Mouse (Mus musculus): ENCODE measurements around the gene Ldb2. TPM values are rescaled to one million over a fixed set of nuclear protein-coding genes. Genes with fewer than 3 reads are reported as not detected.
A peak's percentile ranks its signal among the peaks of the same experiment; 100 is the strongest.

Ldb2 gene
- polyA plus RNA-seq, 1 experiment from 2014 or later: 68.9 TPM

DNA sequence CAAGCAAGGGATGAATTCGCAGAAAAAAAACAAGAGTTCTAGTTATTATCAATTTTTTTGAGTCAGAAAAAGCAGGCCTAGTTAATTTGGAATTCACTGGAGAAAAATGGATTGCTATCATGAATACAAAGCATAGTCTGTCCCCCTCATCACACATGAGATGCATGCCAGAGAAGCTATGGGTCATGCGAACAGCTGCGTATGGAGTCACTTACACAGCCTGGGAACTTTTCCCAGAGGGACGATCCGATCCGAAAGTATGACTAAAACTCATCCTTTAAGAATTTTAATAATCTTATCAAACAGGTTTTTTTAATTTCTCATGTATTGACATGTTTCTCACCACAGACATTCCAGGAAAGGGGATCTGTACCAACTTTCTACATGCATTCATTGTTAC lies 163.9 kb downstream of the Ldb2 start:
- Histone ChIP-seq H3K36me3 (no peaks in the 10 kb centered on the region), H3K9ac (replicated peaks) (no peak overlapping the region), H3K4me2 (no peak overlapping the region), H3K4me3 (replicated peaks) (no peak overlapping the region), H3K27me3 (replicated peaks) (no peaks in the 10 kb centered on the region), H3K27ac (replicated peaks) (no peak overlapping the region), H3K4me1 (0 out of 2 replicates have a peak, but pooled peaks cover 3% of the 10 kb centered on the region), H3K9me3 (replicated peaks) (no peaks in the 10 kb centered on the region)
- 87% methylated on average over 6 of the region's 6 CpGs for WGBS
- no peak for ATAC-seq (ENCODE audit: low FRiP score)

DNA sequence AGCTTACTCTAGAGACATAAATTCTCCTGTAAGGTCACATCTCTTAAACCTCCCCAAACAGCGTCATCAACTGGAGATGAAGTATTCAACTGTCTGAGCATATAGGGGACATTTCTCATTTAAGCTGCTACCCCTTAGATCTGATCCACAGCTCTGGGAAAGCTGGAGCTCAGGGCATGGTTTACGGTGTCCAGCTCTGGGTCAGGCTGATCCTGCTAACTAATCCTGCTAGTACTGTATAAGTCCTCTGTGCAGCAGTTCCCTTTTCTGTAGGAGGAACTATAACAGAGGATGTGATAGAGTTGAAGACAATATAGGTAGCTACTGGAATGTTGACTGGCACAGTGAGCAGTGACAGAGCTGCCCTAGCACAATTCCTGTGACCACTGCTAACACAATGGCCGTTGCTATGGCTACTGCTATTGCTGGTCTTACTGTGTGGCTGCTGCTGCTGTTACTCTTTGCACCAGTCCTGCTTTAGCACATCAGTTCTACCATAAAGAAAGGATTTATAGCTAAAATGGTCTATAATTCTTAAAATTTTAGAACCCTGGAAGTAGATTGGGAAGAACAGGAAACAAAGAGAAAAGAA lies 170.3 kb downstream of the Ldb2 start:
- no peak overlapping the region for H3K9ac ChIP-seq (replicated peaks)
- no peak overlapping the region for H3K4me2 ChIP-seq
- peak overlapping the region; percentile 63 for H3K27ac ChIP-seq (replicated peaks)
- peak; percentile 67 for ATAC-seq (ENCODE audit: low FRiP score)
- no peaks in the 10 kb centered on the region for H3K36me3 ChIP-seq
- no peaks in the 10 kb centered on the region for H3K9me3 ChIP-seq (replicated peaks)
- no peaks in the 10 kb centered on the region for H3K27me3 ChIP-seq (replicated peaks)
- peaks cover 12% of the 10 kb centered on the region for H3K4me1 ChIP-seq
- H3K4me3 ChIP-seq (replicated peaks): no peak overlapping the region
- 58% methylated on average over 3 of the region's 3 CpGs for WGBS

DNA sequence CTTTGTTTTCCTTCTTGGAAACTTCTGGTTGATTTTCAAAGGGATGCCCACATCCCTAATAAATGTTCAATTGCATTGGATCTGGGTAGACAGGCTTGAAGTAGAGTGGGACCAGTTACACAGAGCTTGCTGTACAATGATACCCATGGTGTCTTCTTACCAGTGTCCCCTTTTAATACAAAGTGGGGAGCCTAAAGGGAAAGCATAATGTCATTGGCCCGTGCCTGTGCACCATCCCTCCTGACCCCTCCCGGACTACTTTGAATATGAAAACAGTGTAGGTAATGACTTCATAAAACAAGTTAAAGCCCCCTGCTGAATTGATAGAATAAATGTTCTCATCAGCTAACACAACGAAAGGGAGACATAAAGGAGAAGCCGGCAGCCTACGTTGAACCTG lies 172.0 kb downstream of the Ldb2 start:
- peak overlapping the region; percentile 33; the same call in 1 of the 2 replicates for H3K27ac ChIP-seq (replicated peaks)
- ATAC-seq (ENCODE audit: low FRiP score): peak; percentile 76

DNA sequence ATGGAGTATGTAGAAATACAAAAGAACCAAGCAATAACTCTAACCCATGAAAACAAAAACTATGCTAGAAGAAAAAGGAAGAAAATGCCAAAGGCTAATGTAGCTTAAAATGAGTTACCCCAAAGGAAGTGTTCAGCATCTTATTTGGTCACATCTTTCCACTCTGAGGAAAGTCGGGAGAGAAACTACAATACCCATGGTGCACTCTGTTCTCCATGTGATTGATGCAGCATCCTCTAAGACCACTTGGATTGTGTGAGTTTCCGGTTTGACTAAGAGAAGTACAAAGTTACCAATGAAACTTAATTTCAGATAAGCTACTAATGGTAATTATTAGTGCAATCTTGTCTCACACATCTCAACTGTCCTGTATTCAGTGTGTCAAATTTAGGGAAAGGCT lies 172.6 kb downstream of the Ldb2 start:
- no peak for ATAC-seq (ENCODE audit: low FRiP score)
- Histone ChIP-seq H3K36me3 (no peaks in the 10 kb centered on the region), H3K4me1 (peaks cover 9% of the 10 kb centered on the region), H3K9me3 (replicated peaks) (no peaks in the 10 kb centered on the region), H3K27me3 (replicated peaks) (no peaks in the 10 kb centered on the region), H3K27ac (replicated peaks) (0 out of 2 replicates have a peak overlapping the region, but pooled peaks have one; percentile 33), H3K4me3 (replicated peaks) (no peak overlapping the region), H3K4me2 (no peak overlapping the region), H3K9ac (replicated peaks) (no peak overlapping the region)
- WGBS: 87% methylated on average over 2 of the region's 2 CpGs

More for the DNA sequence above, 172.0 kb downstream of the Ldb2 start:
- Histone ChIP-seq H3K4me3 (replicated peaks) (no peak overlapping the region), H3K4me2 (no peak overlapping the region), H3K36me3 (no peaks in the 10 kb centered on the region), H3K4me1 (peaks cover 9% of the 10 kb centered on the region), H3K9ac (replicated peaks) (no peak overlapping the region), H3K27me3 (replicated peaks) (no peaks in the 10 kb centered on the region), H3K9me3 (replicated peaks) (no peaks in the 10 kb centered on the region)
- WGBS: 22% methylated on average over 5 of the region's 5 CpGs

DNA sequence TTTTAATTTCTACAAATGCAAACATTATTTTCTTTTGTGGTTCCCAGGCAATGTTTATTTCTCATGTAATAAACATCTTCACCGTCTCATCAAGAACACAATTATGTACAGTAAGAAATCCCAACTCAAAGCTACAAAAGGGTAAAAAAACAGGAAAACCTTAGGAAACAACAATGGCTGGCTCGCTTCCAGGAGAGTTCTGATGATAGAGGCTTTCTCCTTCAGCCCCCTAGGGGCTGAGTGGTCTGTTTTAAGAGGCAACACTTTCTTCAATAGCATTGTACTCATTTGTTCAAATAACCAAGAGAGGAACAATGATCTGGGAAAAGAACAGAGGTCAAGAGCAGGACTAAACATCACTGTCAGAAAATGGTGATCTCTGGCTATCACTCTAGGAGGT lies 173.4 kb downstream of the Ldb2 start:
- no peak for ATAC-seq (ENCODE audit: low FRiP score)
- Histone ChIP-seq H3K4me3 (replicated peaks) (no peak overlapping the region), H3K27me3 (replicated peaks) (no peaks in the 10 kb centered on the region), H3K36me3 (no peaks in the 10 kb centered on the region), H3K9me3 (replicated peaks) (no peaks in the 10 kb centered on the region), H3K27ac (replicated peaks) (peak overlapping the region; percentile 43; the same call in 1 of the 2 replicates), H3K4me2 (no peak overlapping the region), H3K4me1 (peaks cover 9% of the 10 kb centered on the region), H3K9ac (replicated peaks) (no peak overlapping the region)
- WGBS: 61% methylated on average over 2 of the region's 2 CpGs

DNA sequence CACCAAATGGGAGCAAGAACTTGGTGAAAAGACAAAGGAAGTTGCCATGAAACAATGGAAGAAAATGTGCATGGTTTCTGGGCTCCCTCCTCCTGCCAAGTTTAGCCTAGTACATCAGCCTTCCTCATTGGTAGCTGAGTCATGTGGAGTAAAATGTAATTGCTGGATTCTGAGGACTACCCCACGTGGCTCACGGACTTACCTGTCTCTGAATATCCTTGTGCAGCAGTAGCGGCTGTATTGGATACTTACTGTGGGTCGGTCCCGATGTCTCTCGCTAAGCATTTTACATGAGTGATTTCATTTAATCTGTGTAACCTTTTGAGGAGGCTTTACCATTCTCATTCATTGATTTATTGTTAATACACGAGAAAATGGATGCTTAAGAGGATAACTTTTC lies 183.8 kb downstream of the Ldb2 start:
- Histone ChIP-seq H3K9ac (replicated peaks) (no peak overlapping the region), H3K4me3 (replicated peaks) (no peak overlapping the region), H3K9me3 (replicated peaks) (no peaks in the 10 kb centered on the region), H3K4me1 (peaks cover 11% of the 10 kb centered on the region; the same call in 1 of the 2 replicates), H3K36me3 (no peaks in the 10 kb centered on the region), H3K27ac (replicated peaks) (no peak overlapping the region), H3K4me2 (no peak overlapping the region), H3K27me3 (replicated peaks) (no peaks in the 10 kb centered on the region)
- no peak for ATAC-seq (ENCODE audit: low FRiP score)
- 86% methylated on average over 7 of the region's 7 CpGs for WGBS

DNA sequence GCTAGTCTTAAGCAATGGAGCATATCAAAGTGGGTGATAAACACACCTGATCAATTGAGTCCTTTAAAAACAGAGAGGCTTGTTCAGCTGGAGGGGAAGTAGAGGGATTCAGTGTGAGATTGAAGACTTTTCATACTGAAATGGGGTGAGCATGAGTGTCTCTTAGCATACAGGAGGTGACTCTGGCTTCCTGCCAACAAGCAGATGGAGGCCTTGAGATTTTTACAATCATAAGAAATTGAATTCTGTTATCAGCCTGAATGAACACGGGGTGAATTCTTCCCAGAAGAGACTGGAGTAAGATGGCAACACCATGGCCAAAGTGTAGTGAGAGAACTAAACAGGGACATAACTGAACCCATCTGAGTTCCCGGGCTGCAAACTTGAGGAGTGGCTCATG lies 190.6 kb downstream of the Ldb2 start:
- WGBS: 61% methylated on average over 2 of the region's 2 CpGs
- H3K9me3 ChIP-seq (replicated peaks): no peaks in the 10 kb centered on the region
- H3K4me3 ChIP-seq (replicated peaks): no peak overlapping the region
- H3K36me3 ChIP-seq: no peaks in the 10 kb centered on the region
- no peak overlapping the region for H3K4me2 ChIP-seq
- no peak overlapping the region for H3K9ac ChIP-seq (replicated peaks)
- H3K4me1 ChIP-seq: 0 out of 2 replicates have a peak, but pooled peaks cover 2% of the 10 kb centered on the region
- H3K27ac ChIP-seq (replicated peaks): no peak overlapping the region
- H3K27me3 ChIP-seq (replicated peaks): no peaks in the 10 kb centered on the region
- ATAC-seq (ENCODE audit: low FRiP score): no peak

DNA sequence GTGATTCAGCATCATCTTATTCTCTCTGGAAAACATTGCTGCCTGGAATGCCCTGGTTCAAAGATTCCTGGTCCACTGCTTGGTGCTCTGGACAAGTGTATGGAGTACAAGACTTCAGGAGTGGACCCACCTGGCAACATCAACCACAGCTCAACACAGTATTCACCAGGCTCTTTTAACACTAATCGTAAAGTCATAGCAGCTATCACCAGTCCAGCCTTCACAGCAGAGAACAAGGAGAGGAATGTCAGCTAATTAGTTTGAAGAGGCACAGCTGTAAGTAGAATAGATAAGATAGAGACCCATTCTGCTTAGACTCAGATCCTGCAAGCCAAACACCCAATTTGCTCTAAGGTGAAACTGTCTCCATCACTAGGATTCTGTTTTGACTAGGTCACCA lies 198.1 kb downstream of the Ldb2 start:
- no peak overlapping the region for H3K27ac ChIP-seq (replicated peaks)
- H3K4me3 ChIP-seq (replicated peaks): no peak overlapping the region
- no peak overlapping the region for H3K9ac ChIP-seq (replicated peaks)
- H3K9me3 ChIP-seq (replicated peaks): no peaks in the 10 kb centered on the region
- no peak for ATAC-seq (ENCODE audit: low FRiP score)
- no peaks in the 10 kb centered on the region for H3K4me1 ChIP-seq
- no peaks in the 10 kb centered on the region for H3K27me3 ChIP-seq (replicated peaks)
- 74% methylated on average over 1 of the region's 1 CpGs for WGBS
- H3K36me3 ChIP-seq: no peaks in the 10 kb centered on the region
- H3K4me2 ChIP-seq: no peak overlapping the region

DNA sequence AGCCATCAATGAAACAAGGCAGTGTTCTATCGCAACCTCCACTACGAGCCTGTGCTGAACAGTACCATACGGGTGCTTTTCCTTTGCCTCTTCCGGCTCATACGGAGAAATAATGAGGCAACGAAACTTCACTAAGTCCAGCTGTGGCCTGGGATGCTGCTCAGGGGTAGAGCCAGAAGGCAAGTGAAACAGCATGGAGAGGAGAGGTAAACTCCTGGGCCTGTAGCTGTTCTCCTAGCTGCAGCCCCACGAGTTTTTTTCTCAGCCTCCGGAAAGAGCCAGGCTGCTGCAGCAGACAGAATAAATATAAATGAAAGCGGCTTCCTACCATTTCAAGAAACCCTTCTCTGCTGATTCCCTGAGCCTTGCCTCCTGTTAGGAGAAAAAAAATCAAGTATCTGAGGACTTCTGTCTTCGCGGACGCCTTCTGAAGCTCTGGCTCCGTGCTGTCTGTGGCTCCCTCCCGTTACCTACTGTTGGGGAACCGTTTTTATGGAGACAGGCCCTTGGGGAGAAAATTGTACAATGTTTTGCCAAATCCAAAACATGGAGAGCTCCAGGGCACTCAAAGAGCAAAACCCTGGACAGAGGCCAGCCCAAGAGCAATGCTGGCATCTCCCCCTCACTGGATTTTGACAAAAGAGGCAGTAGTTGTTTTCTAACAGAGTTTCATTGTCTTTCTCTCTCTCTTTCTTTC lies 205.8 kb downstream of the Ldb2 start:
- Histone ChIP-seq H3K27me3 (replicated peaks) (no peaks in the 10 kb centered on the region), H3K9ac (replicated peaks) (0 out of 2 replicates have a peak overlapping the region, but pooled peaks have one; percentile 23), H3K36me3 (no peaks in the 10 kb centered on the region), H3K27ac (replicated peaks) (peak overlapping the region; percentile 62), H3K4me2 (peak overlapping the region; percentile 11; the same call in 1 of the 2 replicates), H3K9me3 (replicated peaks) (no peaks in the 10 kb centered on the region), H3K4me3 (replicated peaks) (no peak overlapping the region), H3K4me1 (peaks cover 10% of the 10 kb centered on the region)
- 65% methylated on average over 15 of the region's 15 CpGs for WGBS
- ATAC-seq (ENCODE audit: low FRiP score): 0 out of 2 replicates have a peak, but pooled peaks have one; percentile 42

DNA sequence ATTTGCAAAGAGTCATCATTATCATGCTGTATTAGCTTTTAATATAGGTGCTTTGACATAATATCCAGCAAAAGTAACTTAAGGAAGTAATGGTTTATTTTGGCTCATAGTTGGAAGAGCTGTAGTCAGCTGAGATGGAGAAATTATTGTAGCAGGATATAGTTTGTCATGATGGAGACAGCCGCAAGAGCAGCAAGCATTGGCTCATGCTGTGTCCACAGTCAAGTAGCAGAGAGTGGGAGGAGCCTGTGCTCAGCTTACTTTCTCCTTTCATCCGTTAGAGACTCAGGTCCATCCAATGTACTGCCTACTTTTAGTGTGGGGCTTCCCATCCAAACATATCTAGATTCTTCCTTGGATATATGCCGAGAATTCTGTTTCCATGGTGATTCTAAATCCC lies 208.7 kb downstream of the Ldb2 start:
- 81% methylated on average over 3 of the region's 3 CpGs for WGBS
- Histone ChIP-seq H3K9me3 (replicated peaks) (no peaks in the 10 kb centered on the region), H3K27me3 (replicated peaks) (no peaks in the 10 kb centered on the region), H3K4me1 (peaks cover 10% of the 10 kb centered on the region), H3K27ac (replicated peaks) (no peak overlapping the region), H3K4me2 (no peak overlapping the region), H3K4me3 (replicated peaks) (no peak overlapping the region), H3K9ac (replicated peaks) (no peak overlapping the region), H3K36me3 (no peaks in the 10 kb centered on the region)
- no peak for ATAC-seq (ENCODE audit: low FRiP score)

DNA sequence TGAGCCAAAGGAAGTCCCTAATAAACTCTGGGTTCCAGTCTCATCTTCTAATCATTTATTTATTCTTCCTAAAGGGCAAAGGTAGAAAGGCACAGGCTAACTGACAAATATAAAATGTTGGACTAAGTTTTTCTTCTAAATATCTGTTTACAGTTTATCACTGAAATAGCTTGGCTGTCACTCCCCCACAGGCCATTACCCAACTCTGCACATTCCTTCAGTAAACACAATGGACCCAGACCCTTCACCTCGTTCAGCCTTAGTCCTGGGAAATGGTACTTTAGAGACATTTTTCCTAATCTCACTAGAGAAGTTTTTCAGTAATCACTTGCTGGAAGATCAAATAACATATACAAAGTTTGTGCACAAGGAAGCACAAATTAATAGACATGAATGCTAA lies 210.2 kb downstream of the Ldb2 start:
- Histone ChIP-seq H3K27ac (replicated peaks) (no peak overlapping the region), H3K36me3 (no peaks in the 10 kb centered on the region), H3K4me3 (replicated peaks) (no peak overlapping the region), H3K4me1 (peaks cover 10% of the 10 kb centered on the region), H3K27me3 (replicated peaks) (no peaks in the 10 kb centered on the region), H3K9me3 (replicated peaks) (no peaks in the 10 kb centered on the region), H3K4me2 (no peak overlapping the region), H3K9ac (replicated peaks) (no peak overlapping the region)
- WGBS: 42% methylated on average over 1 of the region's 1 CpGs
- no peak for ATAC-seq (ENCODE audit: low FRiP score)

DNA sequence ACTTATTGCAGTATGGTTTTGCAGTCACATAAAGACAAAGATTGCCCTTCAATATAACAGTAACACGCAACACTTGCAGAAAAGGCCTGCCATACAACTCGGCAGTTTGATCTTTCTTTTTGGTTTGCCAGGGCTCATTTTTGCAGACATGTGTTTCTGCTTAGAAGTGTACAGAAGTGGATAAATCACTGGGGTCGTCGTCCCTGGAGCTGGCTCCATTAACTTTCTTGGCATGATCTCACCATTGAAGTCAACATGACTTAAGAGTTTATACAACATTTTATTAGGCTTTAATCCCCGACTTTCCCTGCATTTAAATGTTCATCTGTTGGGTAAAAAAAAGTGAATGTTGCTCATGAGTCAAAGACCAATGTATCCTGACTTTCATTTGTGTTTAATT lies 212.9 kb downstream of the Ldb2 start:
- Histone ChIP-seq H3K9ac (replicated peaks) (no peak overlapping the region), H3K27me3 (replicated peaks) (no peaks in the 10 kb centered on the region), H3K4me1 (no peaks in the 10 kb centered on the region), H3K9me3 (replicated peaks) (no peaks in the 10 kb centered on the region), H3K27ac (replicated peaks) (no peak overlapping the region; the same call in 1 of the 2 replicates), H3K4me3 (replicated peaks) (no peak overlapping the region), H3K36me3 (no peaks in the 10 kb centered on the region), H3K4me2 (no peak overlapping the region)
- WGBS: 53% methylated on average over 5 of the region's 5 CpGs
- ATAC-seq (ENCODE audit: low FRiP score): no peak

All from neural tube, embryonic 15.5 days (tissue).